ENCODE assay signal across 8 mouse cellular contexts in the genomic region with DNA sequence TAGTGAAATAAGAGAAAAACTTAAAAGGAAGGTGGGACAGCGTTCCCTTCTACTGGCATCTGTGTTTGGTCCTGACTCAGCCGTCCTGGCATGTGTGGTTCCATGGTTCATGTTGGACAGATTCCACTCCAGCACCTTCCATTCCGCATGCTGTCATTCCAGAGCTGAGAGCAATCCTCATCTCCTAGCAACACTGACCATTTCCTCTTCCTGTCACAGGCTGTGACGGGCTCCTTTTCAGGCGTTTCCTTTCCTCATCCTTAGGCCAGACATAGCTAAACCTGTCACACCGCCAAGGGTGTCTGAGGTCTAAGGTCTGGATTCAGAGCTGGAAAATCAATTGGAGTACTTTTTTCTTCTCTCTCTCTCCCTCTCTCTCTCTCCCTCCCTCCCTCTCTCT. TPM values are rescaled to one million over a fixed set of nuclear protein-coding genes. Genes with fewer than 3 reads are reported as not detected.
DNase-seq lines count a peak whose midpoint lies in the region; TF ChIP-seq lines count a peak whose summit lies in the region.
"Had no signal": no experiment of that assay in that cellular context is flagged by ENCODE, and none has a peak within 500 bp of the region (broad histone marks: within the 10 kb centered on the region; RNA-seq: fewer than 3 reads in every experiment).

No protein-coding gene starts in this region.

- no peaks in the 10 kb centered on the region for H3K36me3 ChIP-seq in testis, adult 2 months (ENCODE audit: control insufficient read depth, insufficient read depth, low read length)
- no peaks in the 10 kb centered on the region for H3K36me3 ChIP-seq in heart, embryonic 10.5 days

- H3K27ac ChIP-seq in testis, adult 2 months (ENCODE audit: control insufficient read depth, insufficient read depth, low read depth, low read length) = no peak overlapping the region
- peak overlapping the region; percentile 70; the same call in 1 of the 2 replicates for H3K27ac ChIP-seq in heart, embryonic 10.5 days
- H3K27ac ChIP-seq: layer of hippocampus, adult 2 months had no signal

- no peaks in the 10 kb centered on the region for H3K9me3 ChIP-seq in heart, embryonic 10.5 days

- no peak for DNase-seq in testis, postnatal 14 days (ENCODE audit: low spot score)
- no peak for DNase-seq in heart, embryonic 10.5 days (ENCODE audit: low spot score)
- peak; percentile 64 for DNase-seq in kidney, postnatal 14 days
- no peak for DNase-seq in layer of hippocampus, adult 8-10 months (ENCODE audit: low spot score in 2 of 2)
- no peak for DNase-seq in cerebellum, postnatal 25 days
- DNase-seq in frontal cortex, adult 2 months (ENCODE audit: extremely low spot score in 1 of 2, low spot score in 1 of 2) = no peak

- TF ChIP-seq POLR2A in testis, adult 2 months (IDR thresholded peaks at IDR 0.05; ENCODE audit: control insufficient read depth, low read depth, low read length) = no peak

- 37% methylated on average over 6 of the region's 6 CpGs for WGBS in heart, embryonic 10.5 days

- peaks cover 3% of the 10 kb centered on the region for H3K4me1 ChIP-seq in testis, adult 2 months (ENCODE audit: control insufficient read depth, insufficient read depth, low read length)
- peaks cover 17% of the 10 kb centered on the region for H3K4me1 ChIP-seq in heart, embryonic 10.5 days

- H3K4me3 ChIP-seq in testis, adult 2 months (ENCODE audit: control insufficient read depth, low read depth, low read length) = peak overlapping the region; percentile 22
- no peak overlapping the region for H3K4me3 ChIP-seq in heart, embryonic 10.5 days
- H3K4me3 ChIP-seq: layer of hippocampus, adult 2 months had no signal

- no peak for TF ChIP-seq CTCF in testis, adult 2 months (IDR thresholded peaks at IDR 0.05; ENCODE audit: control insufficient read depth, insufficient read depth, insufficient replicate concordance, low read depth, low read length)

- H3K27me3 ChIP-seq in testis, adult 2 months (ENCODE audit: control insufficient read depth, insufficient read depth, low read length) = no peaks in the 10 kb centered on the region
- H3K27me3 ChIP-seq in heart, embryonic 10.5 days (ENCODE audit: insufficient read depth, poor library complexity, severe bottlenecking) = no peaks in the 10 kb centered on the region

RNA-seq across cellular contexts. Expression of a gene that starts 40.5 kb away (rescaled TPM):
- 0.59 and 0.62 TPM in 2 replicates for polyA plus RNA-seq in testis, adult 2 months (2012; rRNA removed)
- polyA plus RNA-seq in heart, embryonic 10.5 days (2016; fragmentation: Nextera tagmentation; extraction: Ambion mirVana) = 12.8 and 15.2 TPM in 2 replicates
- total RNA-seq in layer of hippocampus, adult 8-10 months (2022) = 1 to 10 TPM; 4.6 to 6.7 (median 5.3) TPM
- 3.1 and 3.5 TPM in 2 replicates for polyA plus RNA-seq in frontal cortex, adult 2 months (2012; rRNA removed)
